Mouse (Mus musculus): ENCODE measurements at regions not wholly inside any gene's neighbourhood (a gene's known extent, or its start where the extent isn't known, plus 50 kb on each side); places are given as distances from the start of the nearest gene placed in this dataset.

DNA sequence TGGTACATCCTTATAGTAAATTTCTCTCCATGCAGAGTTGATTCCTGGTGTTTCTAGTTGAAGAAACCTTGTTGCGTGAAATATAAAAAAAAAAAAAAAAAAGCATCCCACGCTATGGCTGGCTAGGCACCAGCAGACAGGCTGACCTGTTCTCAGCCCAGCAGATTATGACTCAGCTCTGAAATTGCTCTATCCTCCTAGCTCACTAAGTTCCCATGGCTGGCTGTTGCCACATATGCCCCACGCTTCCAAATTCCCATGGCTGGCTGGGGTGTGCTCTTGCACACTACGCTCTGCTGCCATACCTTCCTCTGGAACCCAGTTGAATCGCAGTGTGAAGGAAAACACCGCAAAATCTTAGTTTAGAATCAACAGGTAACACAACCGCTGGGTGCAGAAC, 270.1 kb downstream of the Mid1ip1 start:
- H3K27me3 ChIP-seq (replicated peaks): peaks cover 11% of the 10 kb centered on the region
- H3K9me3 ChIP-seq: peaks cover 15% of the 10 kb centered on the region
- H3K4me3 ChIP-seq (replicated peaks): no peak overlapping the region
- no peak for TF ChIP-seq GATA1 (IDR thresholded peaks at IDR 0.05; ENCODE audit: borderline replicate concordance, low read length)
- TF ChIP-seq FLI1 (IDR thresholded peaks at IDR 0.05; ENCODE audit: low read length): no peak
- H3K36me3 ChIP-seq (replicated peaks; ENCODE audit: low read length): no peaks in the 10 kb centered on the region
- no peaks in the 10 kb centered on the region for H3K4me1 ChIP-seq

DNA sequence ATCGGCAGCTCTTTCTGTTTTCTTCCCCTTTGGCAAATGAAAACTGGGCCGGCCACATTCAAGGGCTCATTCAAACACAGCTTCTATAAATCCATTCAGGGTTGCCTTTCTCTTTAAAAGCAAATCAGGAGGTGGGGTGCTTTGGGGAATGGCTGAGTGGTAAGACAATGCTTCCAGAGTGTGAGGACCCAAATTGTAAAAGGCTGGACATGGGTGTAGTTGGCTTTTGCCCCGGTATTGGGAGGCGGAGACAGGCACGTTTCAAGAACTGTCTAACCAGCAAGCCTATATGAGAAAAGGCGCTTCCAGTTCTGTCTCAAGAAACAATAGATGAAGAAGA, 277.0 kb downstream of the Mid1ip1 start:
- no peak overlapping the region for H3K4me3 ChIP-seq (replicated peaks)
- TF ChIP-seq FLI1 (IDR thresholded peaks at IDR 0.05; ENCODE audit: low read length) (no peak), GATA1 (IDR thresholded peaks at IDR 0.05; ENCODE audit: borderline replicate concordance, low read length) (no peak)
- H3K36me3 ChIP-seq (replicated peaks; ENCODE audit: low read length): no peaks in the 10 kb centered on the region
- peaks cover 39% of the 10 kb centered on the region for H3K27me3 ChIP-seq (replicated peaks)
- H3K4me1 ChIP-seq: no peaks in the 10 kb centered on the region
- peaks cover 20% of the 10 kb centered on the region for H3K9me3 ChIP-seq

DNA sequence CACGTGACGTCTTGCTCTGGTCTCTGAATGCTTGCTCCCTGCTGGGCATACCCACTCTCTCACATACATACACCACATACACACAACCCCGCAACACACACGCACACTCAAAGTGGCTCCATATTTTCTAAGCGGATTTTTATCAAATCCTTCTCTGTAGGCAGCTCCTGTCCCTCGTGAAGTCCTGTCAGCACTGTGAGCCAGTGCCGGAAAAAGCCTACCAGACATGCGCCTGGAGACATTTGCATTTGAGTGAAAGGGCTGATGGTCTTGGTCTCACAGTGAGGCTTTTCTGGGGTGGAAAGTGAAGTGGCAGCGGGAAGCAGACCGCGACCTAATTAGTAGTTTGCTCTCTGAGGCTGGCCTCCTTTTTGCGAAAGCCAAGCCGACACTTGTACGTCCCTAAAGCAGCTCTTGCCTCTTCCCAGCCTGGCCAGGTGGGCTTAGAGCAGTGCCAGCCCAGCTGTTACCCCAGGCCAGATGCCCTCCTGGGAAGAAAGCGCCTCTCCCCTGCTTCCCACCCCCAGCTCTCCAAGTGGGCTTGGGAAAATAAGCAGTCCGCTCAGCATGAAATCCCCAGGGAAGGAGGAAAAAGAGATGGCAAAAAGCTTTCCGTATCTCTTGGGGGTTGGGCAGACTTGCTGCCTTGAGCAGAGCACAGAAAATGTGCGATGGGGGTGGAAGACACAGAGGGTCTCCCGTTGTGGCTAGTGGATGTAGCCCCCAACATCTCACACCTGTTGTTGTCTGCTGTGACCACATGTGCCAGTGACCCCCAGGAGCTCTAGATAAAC, 277.6 kb downstream of the Mid1ip1 start:
- H3K4me1 ChIP-seq: no peaks in the 10 kb centered on the region
- H3K27me3 ChIP-seq (replicated peaks): peaks cover 39% of the 10 kb centered on the region
- H3K4me3 ChIP-seq (replicated peaks): no peak overlapping the region
- peaks cover 20% of the 10 kb centered on the region for H3K9me3 ChIP-seq
- no peaks in the 10 kb centered on the region for H3K36me3 ChIP-seq (replicated peaks; ENCODE audit: low read length)
- TF ChIP-seq FLI1 (IDR thresholded peaks at IDR 0.05; ENCODE audit: low read length): no peak
- no peak for TF ChIP-seq GATA1 (IDR thresholded peaks at IDR 0.05; ENCODE audit: borderline replicate concordance, low read length)

- H3K36me3 ChIP-seq (replicated peaks; ENCODE audit: low read length): no peaks in the 10 kb centered on the region
- H3K27me3 ChIP-seq (replicated peaks): peaks cover 39% of the 10 kb centered on the region
- H3K9me3 ChIP-seq: peaks cover 20% of the 10 kb centered on the region
- H3K4me3 ChIP-seq (replicated peaks): no peak overlapping the region
- TF ChIP-seq FLI1 (IDR thresholded peaks at IDR 0.05; ENCODE audit: low read length) (no peak), GATA1 (IDR thresholded peaks at IDR 0.05; ENCODE audit: borderline replicate concordance, low read length) (no peak)
- no peaks in the 10 kb centered on the region for H3K4me1 ChIP-seq
Measured at GRCm38 (mm10) chrX:10993005-10993377, 278.2 kb downstream of the Mid1ip1 start.

- Histone ChIP-seq H3K36me3 (replicated peaks; ENCODE audit: low read length) (no peaks in the 10 kb centered on the region), H3K9me3 (0 out of 2 replicates have a peak, but pooled peaks cover 4% of the 10 kb centered on the region), H3K27me3 (replicated peaks) (peaks cover 31% of the 10 kb centered on the region), H3K4me1 (no peaks in the 10 kb centered on the region), H3K4me3 (replicated peaks) (no peak overlapping the region)
- TF ChIP-seq GATA1 (IDR thresholded peaks at IDR 0.05; ENCODE audit: borderline replicate concordance, low read length) (no peak), FLI1 (IDR thresholded peaks at IDR 0.05; ENCODE audit: low read length) (no peak)
Measured at GRCm38 (mm10) chrX:10994910-10995309, 280.1 kb downstream of the Mid1ip1 start.

DNA sequence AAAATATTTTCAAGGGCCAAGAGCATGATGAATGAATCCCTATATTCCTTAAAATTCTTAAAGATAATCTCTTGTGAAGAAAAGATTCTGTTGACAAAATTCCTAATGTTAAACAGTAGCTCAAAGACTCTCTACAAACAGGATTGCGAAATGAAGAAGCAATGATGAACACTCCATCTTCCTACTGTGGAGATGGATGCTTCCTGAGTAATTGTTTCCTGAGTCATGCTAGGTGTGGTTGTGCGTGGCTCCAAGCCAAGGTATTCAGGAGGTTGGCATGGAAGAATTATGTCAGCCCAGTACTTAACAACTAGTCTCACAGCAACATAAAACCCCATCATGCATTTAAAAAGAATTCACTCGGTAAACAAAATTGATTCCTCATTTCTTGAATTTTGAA, 286.4 kb downstream of the Mid1ip1 start:
- Histone ChIP-seq H3K4me1 (no peaks in the 10 kb centered on the region), H3K36me3 (replicated peaks; ENCODE audit: low read length) (no peaks in the 10 kb centered on the region), H3K9me3 (no peaks in the 10 kb centered on the region), H3K27me3 (replicated peaks) (no peaks in the 10 kb centered on the region), H3K4me3 (replicated peaks) (no peak overlapping the region)
- no peak for TF ChIP-seq FLI1 (IDR thresholded peaks at IDR 0.05; ENCODE audit: low read length)
- TF ChIP-seq GATA1 (IDR thresholded peaks at IDR 0.05; ENCODE audit: borderline replicate concordance, low read length): no peak

- H3K9me3 ChIP-seq: 0 out of 2 replicates have a peak, but pooled peaks cover 3% of the 10 kb centered on the region
- no peak for TF ChIP-seq FLI1 (IDR thresholded peaks at IDR 0.05; ENCODE audit: low read length)
- no peak for TF ChIP-seq GATA1 (IDR thresholded peaks at IDR 0.05; ENCODE audit: borderline replicate concordance, low read length)
- no peaks in the 10 kb centered on the region for H3K36me3 ChIP-seq (replicated peaks; ENCODE audit: low read length)
- no peak overlapping the region for H3K4me3 ChIP-seq (replicated peaks)
- H3K27me3 ChIP-seq (replicated peaks): peaks cover 4% of the 10 kb centered on the region
- H3K4me1 ChIP-seq: no peaks in the 10 kb centered on the region
Measured at GRCm38 (mm10) chrX:11039278-11039677, 259.8 kb upstream of the H2al1a start.

GRCm38 (mm10) chrX:11046769-11047168, 252.3 kb upstream of the H2al1a start:
- TF ChIP-seq FLI1 (IDR thresholded peaks at IDR 0.05; ENCODE audit: low read length): no peak
- no peak for TF ChIP-seq GATA1 (IDR thresholded peaks at IDR 0.05; ENCODE audit: borderline replicate concordance, low read length)
- Histone ChIP-seq H3K9me3 (peaks cover 8% of the 10 kb centered on the region; the same call in 1 of the 2 replicates), H3K4me1 (no peaks in the 10 kb centered on the region), H3K36me3 (replicated peaks; ENCODE audit: low read length) (no peaks in the 10 kb centered on the region), H3K27me3 (replicated peaks) (peaks cover 13% of the 10 kb centered on the region), H3K4me3 (replicated peaks) (no peak overlapping the region)

GRCm38 (mm10) chrX:11082171-11082570, 216.9 kb upstream of the H2al1a start:
- H3K9me3 ChIP-seq: no peaks in the 10 kb centered on the region
- peaks cover 26% of the 10 kb centered on the region for H3K27me3 ChIP-seq (replicated peaks)
- H3K4me1 ChIP-seq: no peaks in the 10 kb centered on the region
- H3K36me3 ChIP-seq (replicated peaks; ENCODE audit: low read length): no peaks in the 10 kb centered on the region
- TF ChIP-seq GATA1 (IDR thresholded peaks at IDR 0.05; ENCODE audit: borderline replicate concordance, low read length) (no peak), FLI1 (IDR thresholded peaks at IDR 0.05; ENCODE audit: low read length) (no peak)
- H3K4me3 ChIP-seq (replicated peaks): no peak overlapping the region

GRCm38 (mm10) chrX:11082845-11083244, 216.2 kb upstream of the H2al1a start:
- H3K36me3 ChIP-seq (replicated peaks; ENCODE audit: low read length): no peaks in the 10 kb centered on the region
- no peaks in the 10 kb centered on the region for H3K4me1 ChIP-seq
- TF ChIP-seq FLI1 (IDR thresholded peaks at IDR 0.05; ENCODE audit: low read length) (no peak), GATA1 (IDR thresholded peaks at IDR 0.05; ENCODE audit: borderline replicate concordance, low read length) (no peak)
- peaks cover 27% of the 10 kb centered on the region for H3K27me3 ChIP-seq (replicated peaks)
- no peaks in the 10 kb centered on the region for H3K9me3 ChIP-seq
- no peak overlapping the region for H3K4me3 ChIP-seq (replicated peaks)
